Mouse (Mus musculus) CD4-positive, CD25-positive, alpha-beta regulatory T cell, adult 2 months (primary cell): Measurements from ENCODE around the gene Arhgef3.
A peak's percentile ranks its signal among the peaks of the same experiment; 100 is the strongest.

ENCODE experiments used
- DNase-seq: peaks from one replicate; pipeline ENCODE4 v3.0.0-alpha.2; 2012; ENCODE audit warnings: low read depth, low spot score

Gene Arhgef3

GRCm38 (mm10) chr14:27371669-27372076, 257.0 kb downstream of the Arhgef3 start:
- no peak for DNase-seq

DNA sequence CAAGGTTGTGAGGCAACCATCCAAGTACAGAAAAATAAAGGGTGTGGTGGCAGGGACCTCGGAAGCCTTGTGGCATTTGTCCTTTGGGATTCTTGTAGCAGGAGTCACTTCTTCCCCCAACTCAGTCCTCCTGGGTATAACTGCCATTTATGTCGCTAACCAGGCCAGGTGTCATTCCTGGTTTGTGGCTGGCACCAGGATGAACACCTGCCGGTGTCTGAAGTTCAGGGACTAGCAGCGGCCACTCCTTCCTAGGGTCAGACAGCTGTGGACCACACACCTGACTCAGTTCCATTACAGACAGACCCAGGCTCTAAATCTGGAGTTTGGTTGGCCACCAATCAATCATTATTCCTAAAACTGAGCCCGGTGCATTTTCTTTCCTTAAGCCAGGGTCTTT, 258.8 kb downstream of the Arhgef3 start:
- no peak for DNase-seq

- DNase-seq = peak; percentile 79
Measured at GRCm38 (mm10) chr14:27376115-27376648, 261.5 kb downstream of the Arhgef3 start.

GRCm38 (mm10) chr14:27378669-27379068, 264.0 kb downstream of the Arhgef3 start:
- DNase-seq = no peak

- no peak for DNase-seq
Measured at GRCm38 (mm10) chr14:27379404-27379803, 264.7 kb downstream of the Arhgef3 start.

GRCm38 (mm10) chr14:27381459-27381858, 266.8 kb downstream of the Arhgef3 start:
- peak; percentile 46 for DNase-seq

DNA sequence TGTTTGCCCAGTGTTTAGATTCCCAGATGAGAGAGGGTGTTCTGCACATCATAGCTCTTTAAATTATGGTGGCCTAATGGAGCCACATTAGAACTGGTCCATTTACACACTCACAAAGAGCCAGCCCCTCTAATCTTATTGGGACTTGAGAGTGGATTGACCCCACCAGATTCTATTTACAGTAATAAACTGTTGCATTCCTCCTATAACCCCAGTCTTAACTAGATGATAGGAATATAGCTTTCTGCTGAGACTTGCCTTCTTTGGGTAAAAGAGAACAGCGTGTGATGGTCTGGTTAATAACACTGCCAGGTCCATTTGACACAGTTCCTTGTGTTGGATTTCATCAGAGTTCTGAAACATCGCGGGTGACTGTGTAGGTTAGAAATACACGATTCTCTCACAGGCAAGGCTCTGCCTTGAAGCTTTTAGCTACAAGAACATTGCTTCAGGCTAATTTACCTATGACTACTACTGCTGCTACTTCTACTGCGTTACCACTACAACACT, 268.7 kb downstream of the Arhgef3 start:
- DNase-seq = no peak

- DNase-seq = peak; percentile 73
Measured at GRCm38 (mm10) chr14:27384143-27384542, 269.4 kb downstream of the Arhgef3 start.

DNA sequence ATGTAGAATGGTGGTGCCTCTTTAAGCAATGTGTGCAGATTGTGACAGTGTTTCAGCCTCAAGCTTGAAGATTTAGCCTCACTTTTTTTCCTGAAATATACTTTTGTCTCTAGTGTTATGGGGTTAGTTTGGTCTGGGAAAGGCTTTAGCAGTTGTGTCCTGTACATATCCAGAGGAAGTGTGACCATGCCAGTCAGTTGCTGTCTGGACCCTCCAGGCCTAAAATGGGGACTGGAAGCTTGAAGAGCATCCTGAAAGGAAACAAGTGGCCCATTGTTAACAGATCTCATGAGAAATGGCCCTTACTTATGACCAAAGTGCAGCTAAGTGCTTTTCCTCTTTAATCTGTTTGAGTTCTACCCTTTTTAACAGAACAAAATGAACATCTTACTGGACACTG, 273.9 kb downstream of the Arhgef3 start:
- DNase-seq = no peak

GRCm38 (mm10) chr14:27389722-27390121, 275.0 kb downstream of the Arhgef3 start:
- no peak for DNase-seq

DNA sequence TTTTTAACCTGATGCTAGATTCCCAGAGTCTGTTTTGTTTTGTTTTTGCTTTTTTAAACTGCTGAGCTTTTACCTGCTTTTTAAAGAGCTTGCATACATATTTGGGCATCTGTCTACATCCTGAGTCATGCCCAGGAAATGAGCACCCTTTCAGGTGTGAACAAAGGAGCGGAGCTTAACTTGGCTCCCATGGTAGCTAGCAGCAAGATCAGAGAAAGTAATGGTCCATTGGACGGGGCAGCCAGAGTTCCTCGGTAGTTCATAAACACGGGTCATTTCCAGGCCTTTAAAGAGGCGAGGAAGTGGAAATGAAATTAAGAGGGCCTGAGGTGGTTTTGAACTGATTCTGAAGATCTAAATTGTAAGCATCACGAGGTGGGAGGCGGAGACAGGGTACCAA, 276.0 kb downstream of the Arhgef3 start:
- peak; percentile 52 for DNase-seq

GRCm38 (mm10) chr14:27391776-27392308, 277.1 kb downstream of the Arhgef3 start:
- DNase-seq = no peak

- no peak for DNase-seq
Measured at GRCm38 (mm10) chr14:27392660-27393059, 278.0 kb downstream of the Arhgef3 start.

DNA sequence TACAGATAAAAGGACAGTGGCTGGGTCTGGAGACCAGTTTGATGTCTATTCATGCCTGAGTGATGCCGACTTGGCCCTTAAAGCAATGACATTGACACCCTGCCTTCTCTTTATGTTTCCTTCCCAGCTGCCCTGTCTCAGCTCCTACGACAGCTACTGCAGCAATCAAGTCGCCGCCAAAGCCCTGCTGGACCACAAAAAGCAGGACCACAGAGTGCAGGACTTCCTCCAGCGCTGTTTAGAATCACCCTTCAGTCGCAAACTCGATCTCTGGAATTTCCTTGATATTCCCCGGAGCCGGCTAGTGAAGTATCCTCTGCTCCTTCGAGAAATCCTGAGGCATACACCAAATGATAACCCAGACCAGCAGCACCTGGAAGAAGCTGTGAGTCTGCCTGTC, 279.1 kb downstream of the Arhgef3 start:
- no peak for DNase-seq

GRCm38 (mm10) chr14:27396424-27396823, 281.7 kb downstream of the Arhgef3 start:
- DNase-seq = no peak

GRCm38 (mm10) chr14:27397526-27397925, 282.8 kb downstream of the Arhgef3 start:
- DNase-seq = no peak

DNA sequence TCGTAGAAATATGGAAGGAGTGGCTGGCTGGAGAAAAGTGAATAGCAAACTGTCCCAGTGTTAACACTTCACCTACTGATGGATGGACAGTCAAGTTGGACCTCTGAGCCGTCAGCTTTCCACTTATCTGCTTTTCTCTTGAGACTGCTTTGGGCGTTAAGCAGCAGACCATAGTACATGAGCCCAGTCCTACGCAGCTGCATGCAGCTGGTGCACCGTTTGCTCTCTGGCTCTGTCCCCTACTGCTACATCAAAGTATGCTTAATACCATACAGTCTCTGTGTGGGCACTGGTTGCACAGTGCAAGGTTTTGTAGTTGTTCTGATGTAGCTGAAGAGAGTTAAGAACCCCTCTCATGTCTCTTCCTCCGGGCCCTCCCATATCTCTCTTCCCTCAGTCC, 285.8 kb downstream of the Arhgef3 start:
- DNase-seq = no peak

DNA sequence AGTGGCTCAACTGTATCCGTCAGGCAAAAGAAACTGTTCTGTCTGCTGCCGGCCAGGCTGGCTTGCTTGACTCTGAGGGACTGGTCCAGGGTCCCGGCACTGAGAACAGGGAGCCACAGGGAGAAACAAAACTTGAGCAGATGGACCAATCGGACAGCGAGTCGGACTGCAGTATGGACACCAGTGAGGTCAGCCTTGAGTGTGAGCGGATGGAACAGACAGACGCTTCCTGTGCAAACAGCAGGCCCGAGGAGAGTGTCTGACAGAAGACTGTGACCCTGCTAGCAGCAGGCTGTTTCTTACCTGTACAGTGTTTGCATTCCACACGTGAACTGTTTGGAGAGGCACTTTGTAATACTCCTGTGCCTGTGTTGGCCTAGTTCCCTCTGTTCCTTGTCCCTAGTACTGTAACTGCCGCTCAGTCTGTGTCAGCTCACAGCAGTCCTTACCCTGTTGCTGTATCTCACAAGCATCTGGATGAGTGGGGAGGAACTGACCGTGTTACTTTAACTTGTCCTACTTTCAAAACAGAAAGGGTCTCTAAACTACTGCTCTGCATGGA, 287.1 kb downstream of the Arhgef3 start:
- no peak for DNase-seq

- DNase-seq = peak; percentile 69
Measured at GRCm38 (mm10) chr14:27402332-27403250, 287.9 kb downstream of the Arhgef3 start.

DNA sequence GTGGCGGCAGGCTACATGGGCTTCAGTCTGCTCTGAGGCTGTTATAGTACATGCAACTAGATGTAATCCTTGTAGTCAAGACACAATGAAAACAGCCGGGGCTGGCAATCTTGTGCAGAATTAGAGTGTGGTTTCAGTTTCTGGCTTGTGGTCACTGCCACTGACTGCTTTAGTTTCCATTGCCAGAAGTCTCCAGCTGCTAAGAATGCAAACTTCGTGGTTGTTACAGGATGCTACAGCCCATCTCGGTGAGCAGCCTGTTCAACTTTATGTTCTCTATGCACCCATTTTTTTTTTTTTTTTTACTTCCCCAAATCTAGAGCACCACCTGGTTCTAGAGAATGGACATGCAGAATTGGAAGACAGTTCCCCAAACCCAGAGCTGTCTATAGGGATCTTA, 290.8 kb downstream of the Arhgef3 start:
- DNase-seq = peak; percentile 83

DNA sequence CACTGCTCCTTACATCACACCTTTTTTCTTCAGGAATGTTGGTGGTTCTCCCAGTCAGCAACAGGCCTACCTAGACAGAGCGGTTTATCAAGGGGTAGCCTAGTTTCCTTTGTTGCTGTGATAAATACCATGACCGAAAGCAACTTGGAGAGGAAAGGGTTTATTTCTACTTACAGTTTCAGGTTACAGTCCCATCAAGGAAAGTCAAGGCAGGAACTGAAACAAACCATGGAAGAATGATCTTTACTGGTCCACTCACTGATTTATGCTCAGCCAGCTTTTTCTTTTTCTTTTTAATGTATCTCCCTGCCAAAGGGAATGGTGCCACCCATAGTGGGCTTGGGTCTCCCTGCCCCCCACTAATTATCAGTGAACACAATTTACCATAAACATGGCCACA, 291.2 kb downstream of the Arhgef3 start:
- no peak for DNase-seq

DNA sequence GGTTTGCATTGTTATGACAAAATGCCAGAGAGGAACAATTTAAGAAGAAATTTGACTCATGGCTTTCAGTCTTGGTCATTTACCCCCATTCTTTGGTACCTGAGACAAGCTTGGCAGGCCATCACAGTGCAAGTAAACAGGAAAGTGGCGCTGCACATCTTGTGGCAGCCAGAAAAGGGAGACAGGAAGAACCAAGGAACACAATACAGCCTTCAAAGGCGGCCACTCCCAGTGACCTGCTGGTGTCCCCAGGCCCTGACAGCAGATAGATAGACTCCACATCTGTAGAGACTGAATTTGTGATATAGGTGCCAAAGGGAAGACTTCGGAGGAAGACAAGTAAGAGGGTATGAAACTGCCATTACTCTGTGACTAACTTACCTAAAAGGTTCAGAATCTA, 293.5 kb downstream of the Arhgef3 start:
- DNase-seq = peak; percentile 33
